Mouse (Mus musculus) bone marrow, adult 2 months (tissue): ENCODE results near the gene Bdh2.

Source experiments
- CTCF ChIP-seq: fragments of 200-500 bp; IDR thresholded peaks from 2 replicates; pipeline ENCODE4 v1.5.1; 2011; ENCODE audit warnings: low read length, control low read depth; ENCODE audit not compliant: control insufficient read depth, insufficient read depth
- POLR2A ChIP-seq: fragments of 200-500 bp; IDR thresholded peaks from 2 replicates; pipeline ENCODE4 v1.6.1; 2011; ENCODE audit warnings: low read depth, mild to moderate bottlenecking, control low read depth, low read length, borderline replicate concordance; ENCODE audit not compliant: control insufficient read depth

GRCm38 (mm10) chr3:135300081-135300480, 19.1 kb downstream of the Bdh2 start:
- no peak for TF ChIP-seq CTCF
- TF ChIP-seq POLR2A, result no peak
